Mouse (Mus musculus): ENCODE data around the gene Dusp7. TPM values are rescaled to one million over a fixed set of nuclear protein-coding genes. Genes with fewer than 3 reads are reported as not detected.
A peak's percentile ranks its signal among the peaks of the same experiment; 100 is the strongest.

Gene Dusp7
- polyA plus RNA-seq, 1 experiment from 2014 or later = 17.7 TPM

DNA sequence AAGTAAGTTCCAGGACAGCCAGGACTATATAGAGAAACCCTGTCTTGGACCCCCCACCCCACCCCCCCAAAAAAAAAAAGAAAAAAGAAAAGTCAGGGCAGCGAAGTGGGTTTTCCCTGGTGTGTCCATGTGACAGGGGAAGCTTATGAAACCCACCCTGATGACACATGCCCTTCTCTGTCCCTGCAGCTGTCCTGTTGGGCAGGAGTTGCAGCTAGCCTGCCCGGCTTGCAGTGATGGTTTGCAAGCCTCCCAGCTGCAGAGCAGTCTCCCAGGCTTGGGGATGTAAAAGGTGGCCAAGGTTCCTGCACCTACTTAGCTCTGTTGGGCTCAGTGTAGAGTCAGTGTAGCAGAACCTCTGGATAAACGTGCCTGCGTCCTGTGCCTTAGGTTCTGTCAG, 28.7 kb upstream of the Dusp7 start:
- 81% methylated on average over 4 of the region's 4 CpGs for WGBS
- H3K27me3 ChIP-seq = no peaks in the 10 kb centered on the region

DNA sequence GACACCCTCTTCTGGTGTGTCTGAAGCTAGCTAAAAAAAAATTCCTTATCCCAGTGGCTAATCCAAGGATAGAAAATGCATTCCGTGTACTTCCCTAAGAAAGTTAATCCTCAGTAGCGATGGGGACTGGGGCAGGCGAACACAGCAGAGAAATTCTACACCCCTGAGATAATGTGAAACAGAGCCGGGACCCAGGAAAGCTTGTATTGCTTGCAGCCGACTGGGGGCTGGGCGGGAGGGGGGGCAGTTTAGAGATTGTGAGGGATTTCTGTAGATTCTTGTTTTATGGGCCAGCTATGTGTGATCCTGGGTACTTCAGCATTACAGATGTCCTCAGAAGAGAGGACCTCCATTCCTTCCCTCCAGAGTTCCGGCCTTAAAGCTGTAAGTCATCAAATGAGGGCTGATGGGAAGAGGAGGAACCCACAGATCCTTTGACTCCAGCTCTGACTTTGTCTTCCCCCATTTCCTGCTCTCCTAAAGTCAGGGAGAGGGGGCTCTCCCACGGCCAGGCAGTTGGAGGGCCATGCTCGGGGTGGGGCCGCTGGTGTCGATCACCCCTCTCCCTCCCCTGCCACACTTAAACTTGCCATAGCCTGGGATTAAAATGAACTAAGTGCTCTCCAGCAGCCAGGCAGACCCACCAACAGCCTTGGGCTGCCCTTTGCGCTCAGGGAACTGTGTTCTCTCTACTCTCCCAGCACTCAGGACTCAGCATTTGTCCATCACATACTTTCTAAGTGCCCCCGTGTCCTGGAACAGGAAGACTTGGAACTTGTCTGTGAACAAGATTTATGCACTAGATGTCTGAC, 27.7 kb upstream of the Dusp7 start:
- 22% methylated on average over 13 of the region's 13 CpGs for WGBS
- peak overlapping the region; percentile 29; the same call in 1 of the 2 replicates for H3K4me2 ChIP-seq
- no peaks in the 10 kb centered on the region for H3K36me3 ChIP-seq
- no peak overlapping the region for H3K4me3 ChIP-seq (replicated peaks)
- peaks cover 74% of the 10 kb centered on the region for H3K4me1 ChIP-seq
- H3K9me3 ChIP-seq (replicated peaks) = no peaks in the 10 kb centered on the region
- ATAC-seq (replicated peaks; ENCODE audit: low FRiP score) = peak; percentile 47
- no peaks in the 10 kb centered on the region for H3K27me3 ChIP-seq
- peak overlapping the region; percentile 92 for H3K27ac ChIP-seq
- H3K9ac ChIP-seq = no peak overlapping the region

More for the DNA sequence above, 28.7 kb upstream of the Dusp7 start:
- H3K9ac ChIP-seq = no peak overlapping the region
- H3K9me3 ChIP-seq (replicated peaks) = no peaks in the 10 kb centered on the region
- ATAC-seq (replicated peaks; ENCODE audit: low FRiP score) = no peak
- peak overlapping the region; percentile 92; the same call in 1 of the 2 replicates for H3K27ac ChIP-seq
- H3K4me2 ChIP-seq = no peak overlapping the region
- no peak overlapping the region for H3K4me3 ChIP-seq (replicated peaks)
- no peaks in the 10 kb centered on the region for H3K36me3 ChIP-seq
- H3K4me1 ChIP-seq = peaks cover 64% of the 10 kb centered on the region

DNA sequence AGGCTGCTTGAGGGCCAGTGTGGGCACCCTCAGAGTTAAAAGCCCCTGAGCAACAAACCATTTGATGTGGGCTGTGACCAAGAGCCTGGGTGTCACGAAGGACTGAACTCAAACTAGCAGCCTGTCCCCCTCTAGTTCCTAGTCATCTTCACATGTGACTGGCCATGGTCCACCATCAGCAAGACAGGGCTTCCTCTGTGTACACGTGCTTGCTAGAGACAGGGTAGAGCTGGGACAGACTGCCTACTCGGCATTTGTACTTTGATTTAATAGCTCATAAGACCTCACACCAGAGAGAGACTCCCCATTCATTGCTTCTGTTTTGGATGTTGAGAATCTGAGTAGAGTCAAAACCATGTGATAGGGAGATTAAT, 27.1 kb upstream of the Dusp7 start:
- 15% methylated on average over 3 of the region's 3 CpGs for WGBS
- H3K4me1 ChIP-seq = peaks cover 72% of the 10 kb centered on the region

DNA sequence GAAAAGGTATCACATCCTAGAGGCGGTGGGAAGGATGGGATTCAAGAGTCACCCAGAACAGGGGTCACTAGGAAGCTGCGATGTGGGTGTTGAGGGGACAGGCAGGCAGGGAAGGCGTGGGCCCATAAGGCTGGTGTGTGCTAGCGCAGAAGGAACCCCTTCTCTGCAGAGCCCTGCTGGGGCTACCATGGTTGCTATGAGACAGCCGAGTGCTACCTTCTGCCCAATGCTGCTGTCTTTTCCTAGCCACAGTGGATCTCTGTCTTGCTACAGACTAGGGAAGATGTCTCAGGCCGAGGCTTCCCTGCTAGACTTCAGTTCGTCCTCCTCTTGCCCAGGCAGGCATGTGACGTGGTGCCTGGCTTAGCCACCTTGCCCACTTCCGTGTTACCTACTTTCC, 25.9 kb upstream of the Dusp7 start:
- no peak overlapping the region for H3K9ac ChIP-seq
- no peak for ATAC-seq (replicated peaks; ENCODE audit: low FRiP score)
- H3K4me2 ChIP-seq = no peak overlapping the region
- 91% methylated on average over 9 of the region's 9 CpGs for WGBS
- peaks cover 62% of the 10 kb centered on the region for H3K4me1 ChIP-seq
- H3K36me3 ChIP-seq = no peaks in the 10 kb centered on the region
- H3K27ac ChIP-seq = 0 out of 2 replicates have a peak overlapping the region, but pooled peaks have one; percentile 19
- no peak overlapping the region for H3K4me3 ChIP-seq (replicated peaks)
- no peaks in the 10 kb centered on the region for H3K27me3 ChIP-seq
- no peaks in the 10 kb centered on the region for H3K9me3 ChIP-seq (replicated peaks)

More for the DNA sequence above, 27.1 kb upstream of the Dusp7 start:
- Histone ChIP-seq H3K9me3 (replicated peaks) (no peaks in the 10 kb centered on the region), H3K27me3 (no peaks in the 10 kb centered on the region), H3K9ac (no peak overlapping the region), H3K4me3 (replicated peaks) (no peak overlapping the region), H3K4me2 (peak overlapping the region; percentile 29; the same call in 1 of the 2 replicates), H3K36me3 (no peaks in the 10 kb centered on the region), H3K27ac (peak overlapping the region; percentile 92)
- peak; percentile 45; the same call in 1 of the 2 replicates for ATAC-seq (replicated peaks; ENCODE audit: low FRiP score)

DNA sequence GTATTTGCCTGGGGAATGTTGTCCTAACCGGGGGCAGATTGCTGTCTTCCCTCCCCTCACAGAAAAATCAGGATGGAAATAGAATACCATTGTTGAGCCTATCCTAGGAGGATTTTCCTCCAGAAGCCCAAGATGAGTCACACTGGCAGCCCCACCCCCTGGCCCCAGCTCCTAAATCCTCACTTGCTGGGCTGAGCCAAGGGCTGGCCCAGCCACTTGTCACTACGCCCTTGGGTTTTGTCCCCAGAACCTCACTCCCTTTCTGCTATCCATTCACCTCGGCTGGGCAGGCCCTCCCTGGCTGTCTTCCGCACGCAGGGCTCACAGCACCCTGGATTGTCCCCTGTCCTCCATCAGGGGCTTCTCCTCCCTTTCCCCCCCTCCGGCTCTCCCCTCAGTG, 23.3 kb upstream of the Dusp7 start:
- H3K4me2 ChIP-seq = no peak overlapping the region
- 37% methylated on average over 6 of the region's 6 CpGs for WGBS
- 0 out of 2 replicates have a peak overlapping the region, but pooled peaks have one; percentile 5 for H3K27ac ChIP-seq
- peaks cover 58% of the 10 kb centered on the region for H3K4me1 ChIP-seq
- ATAC-seq (replicated peaks; ENCODE audit: low FRiP score) = no peak
- no peaks in the 10 kb centered on the region for H3K27me3 ChIP-seq
- H3K9me3 ChIP-seq (replicated peaks) = no peaks in the 10 kb centered on the region
- H3K4me3 ChIP-seq (replicated peaks) = no peak overlapping the region
- no peaks in the 10 kb centered on the region for H3K36me3 ChIP-seq
- no peak overlapping the region for H3K9ac ChIP-seq

DNA sequence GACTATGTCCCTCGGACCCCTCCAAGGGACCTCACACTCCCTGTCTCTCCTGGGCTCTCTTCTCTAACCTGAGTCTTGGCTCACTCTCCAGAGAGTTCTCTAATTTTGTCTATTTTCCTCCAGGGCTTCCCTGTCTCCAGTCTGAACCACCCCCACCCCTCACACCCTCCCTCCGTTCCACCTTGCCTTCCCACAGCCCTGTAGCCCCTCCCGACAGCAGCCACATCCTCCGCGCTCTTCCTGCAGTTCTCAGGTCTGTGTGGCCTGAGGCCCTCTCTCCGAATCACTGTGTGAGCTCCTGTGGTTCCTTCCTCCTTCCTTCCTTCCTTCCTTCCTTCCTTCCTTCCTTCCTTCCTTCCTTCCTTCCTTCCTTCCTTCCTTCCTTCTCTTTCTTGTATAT, 22.8 kb upstream of the Dusp7 start:
- Histone ChIP-seq H3K27ac (0 out of 2 replicates have a peak overlapping the region, but pooled peaks have one; percentile 5), H3K9me3 (replicated peaks) (no peaks in the 10 kb centered on the region)
- 55% methylated on average over 6 of the region's 6 CpGs for WGBS

DNA sequence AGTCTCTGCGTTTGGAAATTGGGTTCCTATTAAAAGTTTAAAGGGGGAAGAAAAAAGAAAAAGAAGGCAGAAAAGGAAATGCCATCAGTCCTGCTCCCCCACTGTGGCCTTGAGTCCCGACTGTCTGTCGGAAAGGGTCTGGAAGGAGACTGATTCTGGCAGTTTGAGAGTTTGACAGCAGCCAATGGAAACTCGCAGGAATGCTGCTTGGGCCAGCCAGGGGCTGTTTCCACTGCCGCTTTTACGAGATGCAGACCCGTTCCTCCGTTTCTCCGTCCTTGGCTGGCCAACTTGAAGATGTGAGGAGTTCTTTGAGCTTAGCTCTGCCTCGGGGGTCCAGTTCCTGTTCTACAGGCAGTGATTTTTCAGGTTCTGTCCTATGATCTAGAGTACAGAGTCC, 20.2 kb upstream of the Dusp7 start:
- no peak for ATAC-seq (replicated peaks; ENCODE audit: low FRiP score)
- H3K27me3 ChIP-seq = no peaks in the 10 kb centered on the region
- peak overlapping the region; percentile 67 for H3K27ac ChIP-seq
- peaks cover 48% of the 10 kb centered on the region for H3K4me1 ChIP-seq
- no peak overlapping the region for H3K4me3 ChIP-seq (replicated peaks)
- no peaks in the 10 kb centered on the region for H3K36me3 ChIP-seq
- H3K9me3 ChIP-seq (replicated peaks) = no peaks in the 10 kb centered on the region
- H3K4me2 ChIP-seq = no peak overlapping the region
- 44% methylated on average over 10 of the region's 10 CpGs for WGBS
- no peak overlapping the region for H3K9ac ChIP-seq

More for the DNA sequence above, 22.8 kb upstream of the Dusp7 start:
- Histone ChIP-seq H3K9ac (no peak overlapping the region), H3K4me2 (no peak overlapping the region), H3K27me3 (no peaks in the 10 kb centered on the region), H3K4me3 (replicated peaks) (no peak overlapping the region), H3K36me3 (no peaks in the 10 kb centered on the region), H3K4me1 (peaks cover 53% of the 10 kb centered on the region)
- ATAC-seq (replicated peaks; ENCODE audit: low FRiP score) = no peak

DNA sequence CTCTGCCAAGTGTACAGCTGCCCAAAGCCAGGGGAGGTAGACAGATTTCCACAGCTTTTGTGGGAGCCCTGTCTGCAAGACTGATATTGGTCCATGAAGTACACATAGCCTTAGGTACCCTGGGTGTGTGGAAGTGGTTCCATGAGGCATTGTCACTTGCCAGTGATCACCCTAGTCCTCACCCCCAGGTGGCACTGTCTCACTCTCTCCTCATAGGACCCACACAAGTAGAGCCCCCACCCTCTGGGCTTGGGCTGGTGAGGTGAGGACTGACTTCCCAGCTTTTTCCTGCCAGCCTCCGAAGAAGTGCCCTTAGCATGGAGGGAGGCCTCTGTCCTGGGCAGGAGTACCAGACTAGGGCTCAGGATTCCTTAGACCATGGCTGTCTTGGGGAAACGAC, 19.4 kb upstream of the Dusp7 start:
- Histone ChIP-seq H3K36me3 (no peaks in the 10 kb centered on the region), H3K27ac (peak overlapping the region; percentile 67), H3K9me3 (replicated peaks) (no peaks in the 10 kb centered on the region), H3K9ac (no peak overlapping the region), H3K27me3 (no peaks in the 10 kb centered on the region), H3K4me3 (replicated peaks) (no peak overlapping the region), H3K4me1 (peaks cover 52% of the 10 kb centered on the region), H3K4me2 (no peak overlapping the region)
- 55% methylated on average over 2 of the region's 2 CpGs for WGBS
- no peak for ATAC-seq (replicated peaks; ENCODE audit: low FRiP score)

DNA sequence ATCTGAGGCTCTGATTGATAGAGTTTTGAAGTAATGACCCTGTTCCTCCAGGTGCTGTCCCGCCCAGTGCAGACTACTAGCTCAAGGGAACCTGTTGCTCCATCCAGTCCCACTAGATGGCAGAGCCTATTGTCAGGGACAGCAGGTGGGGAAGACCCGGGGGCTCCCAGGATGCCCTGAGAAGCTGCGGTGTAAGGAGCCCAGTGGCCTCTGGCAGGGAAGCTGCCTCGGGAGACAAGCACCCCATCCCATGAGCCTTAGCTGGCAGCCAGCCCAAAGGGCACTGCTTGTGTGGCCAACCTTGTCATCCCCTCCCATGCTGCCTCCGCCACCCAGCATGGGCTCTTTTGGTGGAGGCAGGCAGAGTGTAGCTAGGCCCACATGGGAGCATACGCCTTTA, 17.3 kb upstream of the Dusp7 start:
- Histone ChIP-seq H3K4me3 (replicated peaks) (no peak overlapping the region), H3K9ac (no peak overlapping the region), H3K4me2 (no peak overlapping the region), H3K9me3 (replicated peaks) (no peaks in the 10 kb centered on the region), H3K27me3 (no peaks in the 10 kb centered on the region), H3K4me1 (peaks cover 56% of the 10 kb centered on the region), H3K27ac (no peak overlapping the region), H3K36me3 (no peaks in the 10 kb centered on the region)
- WGBS = 63% methylated on average over 6 of the region's 6 CpGs
- ATAC-seq (replicated peaks; ENCODE audit: low FRiP score) = no peak

DNA sequence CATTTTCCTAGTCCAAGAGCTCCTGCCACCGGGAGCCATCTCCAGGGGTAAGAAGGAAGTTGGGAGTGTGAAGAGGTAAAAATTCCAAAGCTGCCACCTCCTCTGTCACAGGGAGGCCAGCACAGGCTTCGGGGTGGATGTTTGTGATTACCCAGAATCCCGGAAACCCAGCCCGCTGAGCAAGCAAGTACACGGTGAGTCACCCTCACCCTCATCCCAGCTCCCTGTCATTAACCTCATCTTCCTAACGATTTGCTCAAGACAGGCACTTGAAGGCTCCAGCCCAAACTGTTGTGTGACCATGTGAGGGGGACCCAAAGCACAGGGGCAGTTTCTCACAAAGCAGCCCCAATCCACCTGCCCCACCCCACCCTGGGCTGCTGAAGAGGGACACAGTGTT, 14.7 kb upstream of the Dusp7 start:
- Histone ChIP-seq H3K36me3 (no peaks in the 10 kb centered on the region), H3K4me3 (replicated peaks) (no peak overlapping the region), H3K27ac (peak overlapping the region; percentile 20; the same call in 1 of the 2 replicates), H3K9me3 (replicated peaks) (no peaks in the 10 kb centered on the region), H3K4me2 (no peak overlapping the region), H3K9ac (no peak overlapping the region), H3K27me3 (no peaks in the 10 kb centered on the region), H3K4me1 (peaks cover 57% of the 10 kb centered on the region)
- ATAC-seq (replicated peaks; ENCODE audit: low FRiP score) = no peak
- 38% methylated on average over 6 of the region's 6 CpGs for WGBS

DNA sequence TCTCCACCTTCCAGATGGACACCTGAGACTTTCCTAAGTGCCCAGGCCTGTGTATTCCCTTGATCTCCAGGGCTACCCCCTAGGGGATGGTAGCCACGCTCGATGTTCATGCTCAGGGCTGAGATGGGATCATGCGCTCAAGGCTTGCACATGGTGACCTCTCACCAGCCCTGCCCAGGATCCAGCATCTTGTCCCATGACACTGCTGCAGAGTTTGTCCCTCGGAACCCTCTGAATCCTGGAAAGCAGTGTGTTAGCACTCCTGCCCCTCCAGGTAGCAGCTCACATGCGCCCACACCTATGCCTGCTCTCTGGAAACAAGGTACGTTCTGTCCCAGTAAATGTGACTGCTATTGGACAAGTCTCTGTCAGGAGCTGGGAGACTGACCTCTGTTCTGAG, 13.6 kb upstream of the Dusp7 start:
- 86% methylated on average over 6 of the region's 6 CpGs for WGBS
- Histone ChIP-seq H3K36me3 (no peaks in the 10 kb centered on the region), H3K9me3 (replicated peaks) (no peaks in the 10 kb centered on the region), H3K4me3 (replicated peaks) (no peak overlapping the region), H3K9ac (no peak overlapping the region), H3K4me1 (peaks cover 46% of the 10 kb centered on the region), H3K27ac (no peak overlapping the region), H3K4me2 (no peak overlapping the region), H3K27me3 (no peaks in the 10 kb centered on the region)
- no peak for ATAC-seq (replicated peaks; ENCODE audit: low FRiP score)

DNA sequence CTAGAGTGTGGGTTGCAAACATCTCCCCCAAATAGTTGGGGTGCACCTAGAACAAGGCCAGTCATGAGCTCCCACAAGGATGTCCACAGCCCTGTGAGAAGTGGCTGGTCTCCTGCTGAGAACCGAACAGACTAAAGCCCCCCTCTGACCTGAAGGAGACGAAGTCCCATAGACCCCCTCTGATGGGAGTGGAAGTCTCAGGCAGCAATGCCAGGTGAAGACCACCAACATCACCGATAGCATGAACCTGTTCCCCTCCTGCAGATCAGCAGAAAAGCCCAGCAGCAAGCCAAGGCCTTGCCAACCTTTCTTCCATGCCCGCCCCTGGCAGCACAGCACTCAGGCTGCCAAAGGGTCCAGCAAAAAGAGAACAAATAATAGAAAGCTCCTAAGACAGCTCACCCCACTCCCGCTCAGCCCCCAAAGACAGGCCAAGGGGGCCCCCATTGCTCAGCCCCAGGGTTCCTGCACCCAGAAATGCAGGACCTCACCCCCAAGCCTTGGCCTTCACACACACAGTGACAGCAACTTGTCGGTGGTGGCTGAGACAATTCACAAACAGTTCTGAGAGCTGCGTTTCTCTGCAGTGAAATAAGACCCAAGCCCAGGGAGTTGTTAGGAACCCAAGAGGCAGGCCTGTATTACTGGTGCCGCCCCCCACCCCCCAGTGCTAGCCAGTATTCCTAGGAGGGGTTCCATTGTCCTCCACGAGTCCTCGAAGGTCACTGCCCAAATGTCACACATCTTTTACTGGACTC, 13.0 kb upstream of the Dusp7 start:
- Histone ChIP-seq H3K27me3 (no peaks in the 10 kb centered on the region), H3K27ac (peak overlapping the region; percentile 79), H3K9me3 (replicated peaks) (no peaks in the 10 kb centered on the region), H3K36me3 (no peaks in the 10 kb centered on the region), H3K9ac (no peak overlapping the region), H3K4me2 (no peak overlapping the region), H3K4me1 (peaks cover 46% of the 10 kb centered on the region), H3K4me3 (replicated peaks) (no peak overlapping the region)
- ATAC-seq (replicated peaks; ENCODE audit: low FRiP score) = no peak
- 73% methylated on average over 10 of the region's 10 CpGs for WGBS
